Mouse (Mus musculus): Measurements from ENCODE around the gene Rcn1. TPM values are rescaled to one million over a fixed set of nuclear protein-coding genes. Genes with fewer than 3 reads are reported as not detected.

The Rcn1 gene
- polyA plus RNA-seq, 1 experiment from 2014 or later, result 253 TPM

DNA sequence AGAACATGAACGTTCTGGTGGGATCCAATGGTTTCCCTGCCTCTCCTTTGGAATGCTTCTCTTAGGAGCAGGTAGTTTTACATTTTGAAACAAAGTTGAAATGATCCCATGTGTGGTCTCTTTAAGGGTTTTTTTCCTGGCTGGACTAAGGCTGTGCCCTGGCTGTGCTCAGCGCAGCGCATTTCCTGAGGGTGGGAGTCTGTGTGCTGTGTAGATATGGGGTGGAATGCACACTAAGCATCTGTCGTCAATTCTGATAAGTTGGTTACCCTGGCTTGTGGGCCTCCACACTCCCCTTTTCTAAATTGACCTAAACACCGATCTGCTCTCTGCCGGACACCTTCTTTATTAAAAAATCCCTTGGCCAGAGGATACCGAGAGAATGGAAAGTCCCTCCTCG is 28.3 kb upstream of the Rcn1 start:
- no peaks in the 10 kb centered on the region for H3K9me3 ChIP-seq (ENCODE audit: control insufficient read depth, low read length)
- H3K27ac ChIP-seq (replicated peaks; ENCODE audit: low read depth, low read length), result no peak overlapping the region
- WGBS, result 59% methylated on average over 8 of the region's 8 CpGs
- no peak overlapping the region for H3K9ac ChIP-seq (ENCODE audit: low read depth, low read length)
- ATAC-seq (ENCODE audit: low read depth), result no peak
- H3K4me3 ChIP-seq (ENCODE audit: low read depth, low read length), result no peak overlapping the region
- no peak overlapping the region for H3K4me2 ChIP-seq (ENCODE audit: low read depth, low read length)
- H3K27me3 ChIP-seq (replicated peaks; ENCODE audit: control insufficient read depth, insufficient read depth, low read length), result no peaks in the 10 kb centered on the region
- no peaks in the 10 kb centered on the region for H3K36me3 ChIP-seq (ENCODE audit: control insufficient read depth, insufficient read depth, low read length)
- no peaks in the 10 kb centered on the region for H3K4me1 ChIP-seq (ENCODE audit: control insufficient read depth, insufficient read depth, low read length)
- DNase-seq (ENCODE audit: low spot score), result no peak

DNA sequence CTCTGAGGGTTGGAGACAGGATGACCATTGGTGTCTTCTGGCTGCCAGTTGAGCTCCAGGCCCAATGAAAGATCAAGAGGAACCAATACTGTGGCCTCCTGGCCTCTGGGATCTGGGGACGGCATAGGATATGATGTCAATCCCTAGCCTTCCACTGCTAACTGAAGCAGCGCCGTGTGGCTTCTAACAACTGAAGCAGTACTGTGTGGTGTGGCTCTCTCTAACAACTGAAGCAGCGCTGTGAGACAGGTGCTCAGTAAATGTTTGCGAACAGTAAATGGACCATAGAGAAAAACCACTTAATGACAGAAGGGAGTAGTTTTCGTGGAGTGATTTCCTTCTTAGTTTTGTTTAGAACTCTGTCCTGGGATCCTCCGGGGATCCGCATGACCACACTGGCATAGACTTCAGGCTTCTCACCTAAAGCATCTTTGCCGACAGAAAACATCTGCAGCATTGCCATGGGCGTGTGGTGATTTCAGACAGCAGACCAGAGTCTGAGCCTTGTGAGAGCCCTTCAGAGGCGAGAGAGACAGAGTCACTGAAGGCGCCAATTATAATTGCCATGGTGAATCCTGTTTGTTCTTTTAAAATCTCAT is 19.6 kb upstream of the Rcn1 start:
- Histone ChIP-seq H3K9ac (ENCODE audit: low read depth, low read length) (no peak overlapping the region), H3K4me2 (ENCODE audit: low read depth, low read length) (no peak overlapping the region), H3K4me1 (ENCODE audit: control insufficient read depth, insufficient read depth, low read length) (peaks cover 12% of the 10 kb centered on the region), H3K4me3 (ENCODE audit: low read depth, low read length) (no peak overlapping the region), H3K27me3 (replicated peaks; ENCODE audit: control insufficient read depth, insufficient read depth, low read length) (no peaks in the 10 kb centered on the region), H3K27ac (replicated peaks; ENCODE audit: low read depth, low read length) (no peak overlapping the region), H3K9me3 (ENCODE audit: control insufficient read depth, low read length) (no peaks in the 10 kb centered on the region), H3K36me3 (ENCODE audit: control insufficient read depth, insufficient read depth, low read length) (no peaks in the 10 kb centered on the region)
- ATAC-seq (ENCODE audit: low read depth), result no peak
- no peak for DNase-seq (ENCODE audit: low spot score)
- WGBS, result 74% methylated on average over 12 of the region's 12 CpGs

GRCm38 (mm10) chr2:105417663-105418062 is 18.5 kb upstream of the Rcn1 start:
- Histone ChIP-seq H3K36me3 (ENCODE audit: control insufficient read depth, insufficient read depth, low read length) (no peaks in the 10 kb centered on the region), H3K27me3 (replicated peaks; ENCODE audit: control insufficient read depth, insufficient read depth, low read length) (no peaks in the 10 kb centered on the region), H3K4me1 (ENCODE audit: control insufficient read depth, insufficient read depth, low read length) (peaks cover 12% of the 10 kb centered on the region), H3K4me3 (ENCODE audit: low read depth, low read length) (no peak overlapping the region), H3K9me3 (ENCODE audit: control insufficient read depth, low read length) (no peaks in the 10 kb centered on the region), H3K9ac (ENCODE audit: low read depth, low read length) (no peak overlapping the region), H3K27ac (replicated peaks; ENCODE audit: low read depth, low read length) (no peak overlapping the region), H3K4me2 (ENCODE audit: low read depth, low read length) (no peak overlapping the region)
- no peak for ATAC-seq (ENCODE audit: low read depth)
- 66% methylated on average over 5 of the region's 5 CpGs for WGBS
- no peak for DNase-seq (ENCODE audit: low spot score)

- Histone ChIP-seq H3K4me2 (ENCODE audit: low read depth, low read length) (no peak overlapping the region), H3K9me3 (ENCODE audit: control insufficient read depth, low read length) (no peaks in the 10 kb centered on the region), H3K9ac (ENCODE audit: low read depth, low read length) (no peak overlapping the region), H3K36me3 (ENCODE audit: control insufficient read depth, insufficient read depth, low read length) (no peaks in the 10 kb centered on the region), H3K27me3 (replicated peaks; ENCODE audit: control insufficient read depth, insufficient read depth, low read length) (no peaks in the 10 kb centered on the region), H3K4me1 (ENCODE audit: control insufficient read depth, insufficient read depth, low read length) (peaks cover 12% of the 10 kb centered on the region), H3K27ac (replicated peaks; ENCODE audit: low read depth, low read length) (no peak overlapping the region), H3K4me3 (ENCODE audit: low read depth, low read length) (no peak overlapping the region)
- DNase-seq (ENCODE audit: low spot score), result peak; percentile 66
- ATAC-seq (ENCODE audit: low read depth), result peak; percentile 45; the same call in 1 of the 2 replicates
- WGBS, result 40% methylated on average over 8 of the region's 8 CpGs
These were observed 17.7 kb upstream of the Rcn1 start for GRCm38 (mm10) chr2:105416660-105417348.

DNA sequence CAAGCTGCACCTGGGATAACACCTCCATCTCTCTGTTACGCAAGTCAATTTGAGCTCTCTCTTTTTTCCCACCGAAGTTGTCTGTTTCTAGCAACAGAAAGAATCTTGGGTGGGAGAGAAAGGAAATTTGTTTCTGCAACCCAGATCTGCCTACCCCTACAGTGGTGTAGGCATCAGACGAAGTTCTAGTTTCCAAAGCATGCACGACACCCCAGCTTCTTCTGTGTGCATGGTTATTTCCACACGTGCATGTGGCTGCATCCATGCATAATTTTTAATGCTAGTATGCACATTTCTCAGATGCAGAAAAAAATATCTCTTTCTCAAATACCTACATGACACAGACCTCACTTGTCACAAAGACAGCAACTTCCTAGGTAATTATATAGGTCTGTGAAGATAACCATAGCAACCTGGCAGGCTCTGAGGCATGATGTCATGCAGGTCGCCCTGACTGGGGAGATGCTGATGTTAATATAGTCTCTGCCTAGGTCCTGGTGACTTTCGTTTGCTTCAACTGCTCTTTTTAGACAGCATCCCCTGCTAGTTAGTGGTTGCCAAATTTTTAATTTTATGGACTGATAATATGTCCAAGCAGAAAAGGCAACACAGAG is 17.0 kb upstream of the Rcn1 start:
- WGBS, result 56% methylated on average over 7 of the region's 7 CpGs
- no peak for DNase-seq (ENCODE audit: low spot score)
- Histone ChIP-seq H3K27ac (replicated peaks; ENCODE audit: low read depth, low read length) (no peak overlapping the region), H3K36me3 (ENCODE audit: control insufficient read depth, insufficient read depth, low read length) (no peaks in the 10 kb centered on the region), H3K4me2 (ENCODE audit: low read depth, low read length) (no peak overlapping the region), H3K27me3 (replicated peaks; ENCODE audit: control insufficient read depth, insufficient read depth, low read length) (no peaks in the 10 kb centered on the region), H3K4me1 (ENCODE audit: control insufficient read depth, insufficient read depth, low read length) (peaks cover 12% of the 10 kb centered on the region), H3K4me3 (ENCODE audit: low read depth, low read length) (no peak overlapping the region), H3K9ac (ENCODE audit: low read depth, low read length) (no peak overlapping the region), H3K9me3 (ENCODE audit: control insufficient read depth, low read length) (no peaks in the 10 kb centered on the region)
- ATAC-seq (ENCODE audit: low read depth), result peak; percentile 56; the same call in 1 of the 2 replicates

- WGBS, result 83% methylated on average over 2 of the region's 2 CpGs
- Histone ChIP-seq H3K9me3 (ENCODE audit: control insufficient read depth, low read length) (no peaks in the 10 kb centered on the region), H3K4me1 (ENCODE audit: control insufficient read depth, insufficient read depth, low read length) (peaks cover 12% of the 10 kb centered on the region), H3K36me3 (ENCODE audit: control insufficient read depth, insufficient read depth, low read length) (no peaks in the 10 kb centered on the region), H3K9ac (ENCODE audit: low read depth, low read length) (no peak overlapping the region), H3K4me3 (ENCODE audit: low read depth, low read length) (no peak overlapping the region), H3K4me2 (ENCODE audit: low read depth, low read length) (no peak overlapping the region), H3K27ac (replicated peaks; ENCODE audit: low read depth, low read length) (no peak overlapping the region), H3K27me3 (replicated peaks; ENCODE audit: control insufficient read depth, insufficient read depth, low read length) (no peaks in the 10 kb centered on the region)
- no peak for ATAC-seq (ENCODE audit: low read depth)
- DNase-seq (ENCODE audit: low spot score), result no peak
These were observed 15.2 kb upstream of the Rcn1 start for GRCm38 (mm10) chr2:105414309-105414708.

DNA sequence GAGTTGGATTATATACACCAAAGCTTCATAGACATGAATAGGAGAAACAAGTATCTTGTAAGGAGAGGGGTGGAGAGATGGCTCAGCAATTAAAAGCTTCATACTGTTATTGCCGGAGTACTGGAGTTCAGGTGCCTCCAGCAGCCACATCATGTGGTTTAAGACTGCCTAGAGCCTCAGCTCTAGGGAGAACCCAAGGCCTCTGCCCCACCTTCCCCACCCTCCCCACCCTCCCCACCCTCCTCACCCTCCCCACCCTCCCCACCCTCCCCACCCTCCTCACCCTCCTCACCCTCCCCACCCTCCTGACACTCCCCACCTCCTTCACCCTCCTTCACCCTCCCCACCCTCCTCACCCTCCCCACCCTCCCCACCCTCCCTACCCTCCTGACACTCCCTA is 10.1 kb upstream of the Rcn1 start:
- ATAC-seq (ENCODE audit: low read depth) (no peak), DNase-seq (ENCODE audit: low spot score) (no peak)
- 88% methylated on average over 1 of the region's 1 CpGs for WGBS
- no peak overlapping the region for H3K4me2 ChIP-seq (ENCODE audit: low read depth, low read length)
- no peak overlapping the region for H3K4me3 ChIP-seq (ENCODE audit: low read depth, low read length)
- no peak overlapping the region for H3K27ac ChIP-seq (replicated peaks; ENCODE audit: low read depth, low read length)
- H3K27me3 ChIP-seq (replicated peaks; ENCODE audit: control insufficient read depth, insufficient read depth, low read length), result no peaks in the 10 kb centered on the region
- H3K9ac ChIP-seq (ENCODE audit: low read depth, low read length), result no peak overlapping the region
- H3K4me1 ChIP-seq (ENCODE audit: control insufficient read depth, insufficient read depth, low read length), result no peaks in the 10 kb centered on the region
- no peaks in the 10 kb centered on the region for H3K36me3 ChIP-seq (ENCODE audit: control insufficient read depth, insufficient read depth, low read length)
- no peaks in the 10 kb centered on the region for H3K9me3 ChIP-seq (ENCODE audit: control insufficient read depth, low read length)

GRCm38 (mm10) chr2:105408511-105408910 is 9.4 kb upstream of the Rcn1 start:
- WGBS, result 82% methylated on average over 4 of the region's 4 CpGs
- Histone ChIP-seq H3K27me3 (replicated peaks; ENCODE audit: control insufficient read depth, insufficient read depth, low read length) (no peaks in the 10 kb centered on the region), H3K9ac (ENCODE audit: low read depth, low read length) (no peak overlapping the region), H3K4me3 (ENCODE audit: low read depth, low read length) (no peak overlapping the region), H3K9me3 (ENCODE audit: control insufficient read depth, low read length) (no peaks in the 10 kb centered on the region), H3K4me2 (ENCODE audit: low read depth, low read length) (no peak overlapping the region), H3K27ac (replicated peaks; ENCODE audit: low read depth, low read length) (no peak overlapping the region), H3K4me1 (ENCODE audit: control insufficient read depth, insufficient read depth, low read length) (no peaks in the 10 kb centered on the region), H3K36me3 (ENCODE audit: control insufficient read depth, insufficient read depth, low read length) (no peaks in the 10 kb centered on the region)
- no peak for ATAC-seq (ENCODE audit: low read depth)
- peak; percentile 56 for DNase-seq (ENCODE audit: low spot score)

Data from embryonic facial prominence, embryonic 14.5 days (tissue).